Mouse (Mus musculus) cortical plate, adult 2 months (tissue): Measurements from ENCODE around the gene L3mbtl1.

Source experiments
- CTCF ChIP-seq: fragments of 200-500 bp; IDR thresholded peaks from 2 replicates; pipeline ENCODE4 v1.5.1; 2011; ENCODE audit warnings: mild to moderate bottlenecking, control low read depth, low read length; ENCODE audit not compliant: insufficient read depth; ENCODE audit errors: extremely low read depth
- POLR2A ChIP-seq: fragments of 200-500 bp; IDR thresholded peaks from 2 replicates; pipeline ENCODE4 v1.6.1; 2011; ENCODE audit warnings: mild to moderate bottlenecking, low read length, control low read depth; ENCODE audit not compliant: insufficient read depth; ENCODE audit errors: extremely low read depth

- TF ChIP-seq CTCF, result no peak
- no peak for TF ChIP-seq POLR2A
These were observed 29.5 kb downstream of the L3mbtl1 start for GRCm38 (mm10) chr2:162972752-162973151.
